Mouse (Mus musculus): Measurements from ENCODE around the gene Fam13a.

GRCm38 (mm10) chr6:58974428-58974827 is 49.9 kb downstream of the Fam13a start:
- TF ChIP-seq CTCF (IDR thresholded peaks at IDR 0.05; ENCODE audit: control insufficient read depth, insufficient read depth, low read length), result no peak
- TF ChIP-seq POLR2A (IDR thresholded peaks at IDR 0.05; ENCODE audit: borderline replicate concordance, control insufficient read depth, low read depth, low read length), result no peak

Data from bone marrow, adult 2 months (tissue).